Mouse (Mus musculus): ENCODE measurements around the gene Hid1. TPM values are rescaled to one million over a fixed set of nuclear protein-coding genes. Genes with fewer than 3 reads are reported as not detected.

The Hid1 gene
- total RNA-seq, 4 experiments from 2014 or later: 103 to 118 (median 107) TPM

Other genes with a start within 250 kb of the Hid1 start
- 1 to 10 TPM in 2 of 4 experiments, under 1 TPM in 2; 0.30 to 2.6 (median 0.83) TPM for gene Cd300lf, start 233.8 kb downstream of the Hid1 start, total RNA-seq (2022)
- 10 to 100 TPM; 63.4 to 73.8 (median 67.8) TPM for gene Slc9a3r1, start 204.4 kb downstream of the Hid1 start, total RNA-seq (2022)
- 10 to 100 TPM; 14.0 to 24.5 (median 16.9) TPM for gene Tmem104, start 180.3 kb downstream of the Hid1 start, total RNA-seq (2022)
- gene Nat9, start 179.9 kb downstream of the Hid1 start, total RNA-seq (2022): 10 to 100 TPM; 27.0 to 33.4 (median 29.6) TPM
- 10 to 100 TPM; 32.4 to 37.5 (median 36.3) TPM for gene Grin2c, start 100.5 kb downstream of the Hid1 start, total RNA-seq (2022)
- 10 to 100 TPM; 15.1 to 20.1 (median 17.5) TPM for gene Fdxr, start 90.7 kb downstream of the Hid1 start, total RNA-seq (2022)
- 10 to 100 TPM; 18.4 to 21.9 (median 20.2) TPM for gene Fads6, start 70.1 kb downstream of the Hid1 start, total RNA-seq (2022)
- 1 to 10 TPM in 3 of 4 experiments, under 1 TPM in 1; 0.91 to 3.2 (median 1.5) TPM for gene Otop2, start 60.6 kb downstream of the Hid1 start, total RNA-seq (2022)
- gene Ush1g, start 45.7 kb downstream of the Hid1 start, total RNA-seq (2022): under 1 TPM; 0.46 to 0.78 (median 0.59) TPM
- gene Otop3, start 33.0 kb downstream of the Hid1 start, total RNA-seq (2022): under 1 TPM in 1 of 4 experiments, not detected in 3; 0.26 TPM
- 10 to 100 TPM; 26.1 to 27.7 (median 26.9) TPM for gene Cdr2l, start 14.2 kb upstream of the Hid1 start, total RNA-seq (2022)
- gene Mrpl58, start 36.0 kb upstream of the Hid1 start, total RNA-seq (2022): 100 to 1,000 TPM; 118 to 125 (median 120) TPM
- gene Atp5h, start 52.2 kb upstream of the Hid1 start, total RNA-seq (2022): 100 to 1,000 TPM; 439 to 484 (median 473) TPM
- gene Kctd2, start 52.4 kb upstream of the Hid1 start, total RNA-seq (2022): 10 to 100 TPM; 63.2 to 74.5 (median 72.3) TPM
- under 1 TPM in 2 of 4 experiments, not detected in 2; 0.16 to 0.30 TPM for gene Trim80, start 72.8 kb upstream of the Hid1 start, total RNA-seq (2022)
- gene Slc16a5, start 94.7 kb upstream of the Hid1 start, total RNA-seq (2022): not detected
- 10 to 100 TPM; 11.6 to 15.1 (median 13.4) TPM for gene Armc7, start 107.9 kb upstream of the Hid1 start, total RNA-seq (2022)
- 10 to 100 TPM; 58.4 to 66.1 (median 61.0) TPM for gene Nt5c, start 124.1 kb upstream of the Hid1 start, total RNA-seq (2022)
- gene Jpt1, start 146.6 kb upstream of the Hid1 start, total RNA-seq (2022): 100 to 1,000 TPM; 125 to 152 (median 137) TPM
- 100 to 1,000 TPM; 262 to 316 (median 290) TPM for gene Sumo2, start 168.5 kb upstream of the Hid1 start, total RNA-seq (2022)
- gene Nup85, start 196.7 kb upstream of the Hid1 start, total RNA-seq (2022): 10 to 100 TPM; 43.9 to 49.4 (median 46.0) TPM
- 10 to 100 TPM; 36.9 to 57.0 (median 48.4) TPM for gene Mrps7, start 236.2 kb upstream of the Hid1 start, total RNA-seq (2022)
- gene Gga3, start 236.3 kb upstream of the Hid1 start, total RNA-seq (2022): 10 to 100 TPM; 73.8 to 92.9 (median 89.0) TPM
- 10 to 100 TPM; 13.9 to 22.0 (median 17.6) TPM for gene Mif4gd, start 245.2 kb upstream of the Hid1 start, total RNA-seq (2022)